Mouse (Mus musculus) CH12.LX (cell line): ENCODE data around the gene Abhd16b. TPM values are rescaled to one million over a fixed set of nuclear protein-coding genes. Genes with fewer than 3 reads are reported as not detected.

ENCODE experiments used
- DNase-seq: peaks from one replicate; pipeline ENCODE4 v3.0.0-alpha.2; 2013; ENCODE audit errors: extremely low read depth
- H3K27ac ChIP-seq: 2 replicates; pipeline ENCODE4 v1.5.1; 2012; ENCODE audit warnings: low read depth, mild to moderate bottlenecking, control low read depth, moderate library complexity; ENCODE audit not compliant: insufficient read depth
- H3K27me3 ChIP-seq: replicated peaks from 2 replicates; pipeline ENCODE3; 2012; ENCODE audit warnings: inconsistent platforms
- H3K36me3 ChIP-seq, 2 experiments: replicated peaks in 1 of 2; 2 replicates each; pipeline versions ENCODE3 to v1.6.1; 2012; ENCODE audit warnings: inconsistent platforms in 1 of 2, low read length in 1 of 2, mild to moderate bottlenecking in 1 of 2, mixed read lengths in 1 of 2, moderate library complexity in 1 of 2; ENCODE audit not compliant: control insufficient read depth in 1 of 2, insufficient read depth in 1 of 2
- H3K4me1 ChIP-seq, 2 experiments: 2 replicates each; pipeline ENCODE4 v1.6.1; 2012; ENCODE audit warnings: inconsistent platforms in 1 of 2, moderate library complexity in 1 of 2; ENCODE audit not compliant: insufficient read depth in 2 of 2, control insufficient read depth in 1 of 2
- H3K4me2 ChIP-seq: 2 replicates; pipeline ENCODE4 v1.6.1; 2012; ENCODE audit warnings: low read depth, mild to moderate bottlenecking, control low read depth; ENCODE audit not compliant: poor library complexity, insufficient read depth, severe bottlenecking
- H3K4me3 ChIP-seq, 3 experiments: fragments of 150-350 bp in 1 of 3; sonication (generic) in 1 of 3; replicated peaks in 1 of 3; 2 replicates each; pipeline versions ENCODE3 to v1.5.1; 2011 to 2012; ENCODE audit warnings: low read depth in 2 of 3, low read length in 2 of 3, mild to moderate bottlenecking in 2 of 3, moderate library complexity in 2 of 3, control low read depth in 1 of 3, improper control_type of control experiment in 1 of 3, inconsistent platforms in 1 of 3, mixed read lengths in 1 of 3; ENCODE audit not compliant: poor library complexity in 1 of 3
- H3K79me2 ChIP-seq: replicated peaks from 2 replicates; pipeline ENCODE4 v1.6.1; 2012; ENCODE audit warnings: mild to moderate bottlenecking, moderate library complexity; ENCODE audit not compliant: control insufficient read depth, poor library complexity, insufficient read depth, severe bottlenecking; ENCODE audit errors: extremely low read depth
- H3K9ac ChIP-seq: 2 replicates; pipeline ENCODE4 v1.6.1; 2012; ENCODE audit warnings: low read depth, mild to moderate bottlenecking, control low read depth, moderate library complexity; ENCODE audit not compliant: insufficient read depth
- H3K9me3 ChIP-seq: replicated peaks from 2 replicates; pipeline ENCODE3; 2012; ENCODE audit warnings: low read length, inconsistent platforms, mixed read lengths
- CHD1 ChIP-seq: IDR thresholded peaks from 2 replicates; pipeline ENCODE4 v1.6.1; 2012; ENCODE audit warnings: low read depth, low read length, improper control_type of control experiment, inconsistent platforms
- CHD2 ChIP-seq: IDR thresholded peaks from 2 replicates; pipeline ENCODE4 v1.6.1; 2011; ENCODE audit warnings: low read length, improper control_type of control experiment
- CTCF ChIP-seq, 2 experiments: IDR thresholded peaks in 1 of 2; conservative IDR thresholded peaks in 1 of 2; 2 replicates each; pipeline ENCODE4 v1.5.1; 2011 to 2012; ENCODE audit warnings: low read depth in 2 of 2, low read length in 2 of 2, improper control_type of control experiment in 1 of 2, inconsistent platforms in 1 of 2, mild to moderate bottlenecking in 1 of 2, moderate library complexity in 1 of 2
- E2F4 ChIP-seq: IDR thresholded peaks from 2 replicates; pipeline ENCODE4 v1.6.1; 2011; ENCODE audit warnings: low read depth, low read length, improper control_type of control experiment; ENCODE audit not compliant: insufficient replicate concordance
- ELF1 ChIP-seq: IDR thresholded peaks from 2 replicates; pipeline ENCODE4 v1.6.1; 2014; ENCODE audit warnings: low read depth, mild to moderate bottlenecking, inconsistent platforms, low read length, improper control_type of control experiment
- EP300 ChIP-seq: IDR thresholded peaks from 2 replicates; pipeline ENCODE4 v1.6.1; 2011; ENCODE audit warnings: low read length, improper control_type of control experiment
- ETS1 ChIP-seq: conservative IDR thresholded peaks from 2 replicates; pipeline ENCODE4 v1.6.1; 2012; ENCODE audit warnings: low read depth, mild to moderate bottlenecking, inconsistent platforms, low read length, improper control_type of control experiment, moderate library complexity
- GABPA ChIP-seq: IDR thresholded peaks from 2 replicates; pipeline ENCODE4 v1.6.1; 2012; ENCODE audit warnings: low read depth, low read length, improper control_type of control experiment, inconsistent platforms; ENCODE audit not compliant: insufficient replicate concordance
- HCFC1 ChIP-seq: IDR thresholded peaks from 2 replicates; pipeline ENCODE4 v1.6.1; 2012; ENCODE audit warnings: low read depth, mild to moderate bottlenecking, inconsistent platforms, low read length, improper control_type of control experiment
- IRF4 ChIP-seq: IDR thresholded peaks from 2 replicates; pipeline ENCODE4 v1.6.1; 2014; ENCODE audit warnings: low read depth, mild to moderate bottlenecking, inconsistent platforms, low read length, improper control_type of control experiment
- JUN ChIP-seq: IDR thresholded peaks from 2 replicates; pipeline ENCODE4 v1.6.1; 2011; ENCODE audit warnings: low read depth, mild to moderate bottlenecking, low read length, improper control_type of control experiment, moderate library complexity; ENCODE audit not compliant: insufficient read depth
- JUND ChIP-seq: conservative IDR thresholded peaks from 2 replicates; pipeline ENCODE4 v1.6.1; 2011; ENCODE audit warnings: low read depth, low read length, improper control_type of control experiment
- KAT2A ChIP-seq: IDR thresholded peaks from 2 replicates; pipeline ENCODE4 v1.6.1; 2012; ENCODE audit warnings: low read length, improper control_type of control experiment, inconsistent platforms; ENCODE audit not compliant: insufficient replicate concordance
- MAFK ChIP-seq: IDR thresholded peaks from 2 replicates; pipeline ENCODE4 v1.6.1; 2011; ENCODE audit warnings: low read length, improper control_type of control experiment; ENCODE audit not compliant: insufficient replicate concordance
- MAZ ChIP-seq: IDR thresholded peaks from 2 replicates; pipeline ENCODE4 v1.6.1; 2012; ENCODE audit warnings: low read depth, mild to moderate bottlenecking, inconsistent platforms, low read length, improper control_type of control experiment, moderate library complexity
- MEF2A ChIP-seq: IDR thresholded peaks from 2 replicates; pipeline ENCODE4 v1.6.1; 2014; ENCODE audit warnings: low read depth, mild to moderate bottlenecking, inconsistent platforms, low read length, improper control_type of control experiment, borderline replicate concordance
- MXI1 ChIP-seq: IDR thresholded peaks from 2 replicates; pipeline ENCODE4 v1.6.1; 2011; ENCODE audit warnings: mild to moderate bottlenecking, low read depth, low read length, improper control_type of control experiment
- NELFE ChIP-seq: IDR thresholded peaks from 2 replicates; pipeline ENCODE4 v1.6.1; 2011; ENCODE audit warnings: low read depth, low read length, improper control_type of control experiment
- NRF1 ChIP-seq: IDR thresholded peaks from 2 replicates; pipeline ENCODE4 v1.6.1; 2014; ENCODE audit warnings: low read depth, mild to moderate bottlenecking, inconsistent platforms, low read length, improper control_type of control experiment, moderate library complexity
- PAX5 ChIP-seq: IDR thresholded peaks from 2 replicates; pipeline ENCODE4 v1.6.1; 2012; ENCODE audit warnings: low read length, inconsistent platforms, mixed read lengths
- POLR2AphosphoS2 ChIP-seq: IDR thresholded peaks from 2 replicates; pipeline ENCODE4 v1.6.1; 2011; ENCODE audit warnings: low read depth, low read length, improper control_type of control experiment
- RAD21 ChIP-seq: IDR thresholded peaks from 2 replicates; pipeline ENCODE4 v1.6.1; 2011; ENCODE audit warnings: low read depth, mild to moderate bottlenecking, low read length, improper control_type of control experiment, moderate library complexity
- SIN3A ChIP-seq: IDR thresholded peaks from 2 replicates; pipeline ENCODE4 v1.6.1; 2012; ENCODE audit warnings: low read length, improper control_type of control experiment, inconsistent platforms
- SMC3 ChIP-seq: IDR thresholded peaks from 2 replicates; pipeline ENCODE4 v1.6.1; 2011; ENCODE audit warnings: low read depth, low read length, improper control_type of control experiment
- TCF12 ChIP-seq: IDR thresholded peaks from 2 replicates; pipeline ENCODE4 v1.6.1; 2014; ENCODE audit warnings: low read depth, mild to moderate bottlenecking, inconsistent platforms, low read length, improper control_type of control experiment
- USF2 ChIP-seq: conservative IDR thresholded peaks from 2 replicates; pipeline ENCODE4 v1.6.1; 2011; ENCODE audit warnings: low read depth, low read length, improper control_type of control experiment
- ZC3H11A ChIP-seq: IDR thresholded peaks from 2 replicates; pipeline ENCODE4 v1.6.1; 2012; ENCODE audit warnings: low read depth, mild to moderate bottlenecking, inconsistent platforms, low read length, improper control_type of control experiment
- ZKSCAN1 ChIP-seq: IDR thresholded peaks from 2 replicates; pipeline ENCODE4 v1.6.1; 2012; ENCODE audit warnings: low read depth, inconsistent platforms, low read length, improper control_type of control experiment, borderline replicate concordance
- ZMIZ1 ChIP-seq: IDR thresholded peaks from 2 replicates; pipeline ENCODE4 v1.6.1; 2012; ENCODE audit warnings: low read depth, mild to moderate bottlenecking, inconsistent platforms, low read length, improper control_type of control experiment
- dilution Hi-C: fragments of 300-500 bp; cut with MboI; formaldehyde crosslinking; loops from 2 replicates; pipeline ENCODE4 v1.14.3; 2020; ENCODE audit warnings: low sequenced_read_pairs; ENCODE audit not compliant: extremely low pct_unique_long_range_greater_than_20kb, extremely low pct_ligation_motif_present
- in situ Hi-C: fragments of 300-500 bp; cut with MboI; formaldehyde crosslinking; loops from 3 replicates; pipeline ENCODE4 v1.14.3; 2019; ENCODE audit warnings: low sequenced_read_pairs, low pct_ligation_motif_present, low pct_unique_long_range_greater_than_20kb, mixed read lengths
- polyA plus RNA-seq: library from polyadenylated mRNA; unstranded; fragments of >175 nt; gene quantifications from 2 replicates; pipeline ENCODE4 v1.2.1, GENCODE M21; 2012; ENCODE audit warnings: low read depth; ENCODE audit not compliant: insufficient read length
- total RNA-seq, 2 experiments: library from RNA; depleted of rRNA; stranded (reverse); fragments of 300-350 nt in 1 of 2; fragments of >200 nt in 1 of 2; gene quantifications; 2 replicates each; pipeline ENCODE4 v1.2.3; 2012 to 2014

Gene Abhd16b
- total and polyA plus RNA-seq, 3 experiments = not detected

DNA sequence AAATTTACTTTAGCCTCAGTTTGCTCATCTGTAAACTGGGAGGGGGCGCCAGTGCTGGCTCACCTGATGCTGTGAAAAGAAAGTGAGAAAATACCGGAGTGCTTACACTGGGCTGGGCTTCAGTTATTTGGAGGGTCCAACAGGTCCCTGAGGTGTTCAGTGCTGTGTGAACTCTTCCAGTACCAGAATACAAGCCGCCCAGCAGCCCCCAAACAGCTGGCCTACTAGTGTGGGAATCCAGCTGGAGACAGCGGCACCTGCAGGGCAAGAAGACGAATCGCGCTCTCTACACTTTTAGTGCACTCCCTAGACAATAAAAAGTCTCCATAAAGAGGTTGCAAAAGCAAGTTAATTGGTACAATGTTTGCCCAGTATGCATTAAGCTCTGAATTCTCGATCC lies 3.3 kb downstream of the Abhd16b start:
- Histone ChIP-seq H3K27me3 (no peaks in the 10 kb centered on the region), H3K9me3 (no peaks in the 10 kb centered on the region), H3K9ac (peak overlapping the region; percentile 53), H3K4me3 (peak overlapping the region; percentile 66 to 97 (median 81)), H3K27ac (peak overlapping the region; percentile 47; the same call in 1 of the 2 replicates), H3K36me3 (peaks cover 10 to 33% of the 10 kb centered on the region in 2 experiments), H3K79me2 (peaks cover 34% of the 10 kb centered on the region), H3K4me2 (peak overlapping the region; percentile 63), H3K4me1 (peaks cover 14 to 48% of the 10 kb centered on the region in 2 experiments)
- dilution Hi-C loops = no loop called here
- TF ChIP-seq ZMIZ1 (no peak), NRF1 (no peak), SIN3A (no peak; the same call in 1 of the 2 replicates), MAZ (0 out of 2 replicates have a peak, but pooled peaks have one; percentile 61), MAFK (no peak), KAT2A (no peak), GABPA (no peak), HCFC1 (no peak), JUN (no peak), CHD2 (no peak), ZC3H11A (peak; percentile 36), ETS1 (no peak), SMC3 (peak; percentile 87), USF2 (no peak), MXI1 (no peak), E2F4 (no peak), TCF12 (peak; percentile 37; the same call in 1 of the 2 replicates), IRF4 (peak; percentile 53; the same call in 1 of the 2 replicates), CTCF (conservative IDR thresholded peaks at IDR 0.05 in 1 of 2, IDR thresholded peaks at IDR 0.05 in 1 of 2; ENCODE audit: low read depth in 2 of 2, low read length in 2 of 2) (peak; percentile 28 to 83; a peak in 3 of 4 replicates), POLR2AphosphoS2 (no peak), RAD21 (peak; percentile 73), ZKSCAN1 (no peak), JUND (no peak), ELF1 (no peak), NELFE (no peak), PAX5 (no peak), EP300 (no peak), MEF2A (no peak), CHD1 (no peak)
- DNase-seq = peak; percentile 80
- in situ Hi-C loops = loop anchor here (25.0 kb wide), 1 partner anchor 309 kb away; the partner anchor contains the start of gene Ppdpf
